Mouse (Mus musculus) limb, embryonic 13.5 days (tissue): ENCODE measurements at regions not wholly inside any gene's neighbourhood (a gene's known extent, or its start where the extent isn't known, plus 50 kb on each side); places are given as distances from the start of the nearest gene placed in this dataset. TPM values are rescaled to one million over a fixed set of nuclear protein-coding genes. Genes with fewer than 3 reads are reported as not detected.

Source experiments
- ATAC-seq: fragments of 200-750 bp; cut with Nextera tagmentation; 2 replicates; pipeline ENCODE4 v1.8.0; 2017; ENCODE audit warnings: low read depth, moderate number of reproducible peaks, moderate TSS enrichment; ENCODE audit not compliant: low FRiP score
- H3K27ac ChIP-seq: fragments of 300-500 bp; sonication (generic); 2 replicates; pipeline ENCODE4 v1.5.1; 2015; ENCODE audit warnings: inconsistent platforms, mild to moderate bottlenecking, moderate library complexity
- H3K27me3 ChIP-seq: fragments of 300-500 bp; sonication (generic); 2 replicates; pipeline ENCODE4 v1.6.1; 2015; ENCODE audit warnings: mild to moderate bottlenecking, inconsistent platforms
- H3K36me3 ChIP-seq: fragments of 300-500 bp; sonication (generic); 2 replicates; pipeline ENCODE4 v1.6.1; 2015; ENCODE audit warnings: inconsistent platforms, mild to moderate bottlenecking, moderate library complexity
- H3K4me1 ChIP-seq: fragments of 300-500 bp; sonication (generic); 2 replicates; pipeline ENCODE4 v1.6.1; 2015; ENCODE audit warnings: inconsistent platforms
- H3K4me2 ChIP-seq: fragments of 300-500 bp; sonication (generic); replicated peaks from 2 replicates; pipeline ENCODE4 v1.6.1; 2015; ENCODE audit warnings: inconsistent platforms, mild to moderate bottlenecking, moderate library complexity
- H3K4me3 ChIP-seq: fragments of 300-500 bp; sonication (generic); 2 replicates; pipeline ENCODE4 v1.5.1; 2015; ENCODE audit warnings: moderate library complexity, mild to moderate bottlenecking, inconsistent platforms
- H3K9ac ChIP-seq: fragments of 300-500 bp; sonication (generic); 2 replicates; pipeline ENCODE4 v1.6.1; 2015; ENCODE audit warnings: mild to moderate bottlenecking, inconsistent platforms
- H3K9me3 ChIP-seq: fragments of 300-500 bp; sonication (generic); 2 replicates; pipeline ENCODE4 v1.6.1; 2016; ENCODE audit warnings: inconsistent platforms
- WGBS: fragments of 180-500 bp; shearing (Covaris S2); methylation state at CpG from one replicate; pipeline ENCODE4 v1.1.7; 2015; 5-methylcytosine and 5-hydroxymethylcytosine counted together
- microRNA-seq: library from miRNA; unstranded; fragments of <30 nt; microRNA quantifications from one replicate; pipeline ENCODE4, GENCODE M21; 2016

- Histone ChIP-seq H3K4me2 (no peak overlapping the region), H3K27me3 (no peaks in the 10 kb centered on the region), H3K27ac (no peak overlapping the region), H3K9ac (no peak overlapping the region), H3K36me3 (no peaks in the 10 kb centered on the region), H3K9me3 (peaks cover 6% of the 10 kb centered on the region; the same call in 1 of the 2 replicates), H3K4me3 (no peak overlapping the region), H3K4me1 (peaks cover 16% of the 10 kb centered on the region)
- WGBS, result 73% methylated on average over 7 of the region's 7 CpGs
- ATAC-seq, result no peak
Measured at GRCm38 (mm10) chr7:35878164-35878563, 75.4 kb upstream of the Zfp507 start.

- H3K4me1 ChIP-seq, result no peaks in the 10 kb centered on the region
- 64% methylated on average over 10 of the region's 10 CpGs for WGBS
- H3K9ac ChIP-seq, result no peak overlapping the region
- no peak overlapping the region for H3K4me3 ChIP-seq
- no peak overlapping the region for H3K27ac ChIP-seq
- no peaks in the 10 kb centered on the region for H3K36me3 ChIP-seq
- H3K9me3 ChIP-seq, result peaks cover 10% of the 10 kb centered on the region; the same call in 1 of the 2 replicates
- ATAC-seq, result no peak
- no peaks in the 10 kb centered on the region for H3K27me3 ChIP-seq
- H3K4me2 ChIP-seq, result no peak overlapping the region
Measured at GRCm38 (mm10) chr7:35861049-35861448, 58.2 kb upstream of the Zfp507 start.

DNA sequence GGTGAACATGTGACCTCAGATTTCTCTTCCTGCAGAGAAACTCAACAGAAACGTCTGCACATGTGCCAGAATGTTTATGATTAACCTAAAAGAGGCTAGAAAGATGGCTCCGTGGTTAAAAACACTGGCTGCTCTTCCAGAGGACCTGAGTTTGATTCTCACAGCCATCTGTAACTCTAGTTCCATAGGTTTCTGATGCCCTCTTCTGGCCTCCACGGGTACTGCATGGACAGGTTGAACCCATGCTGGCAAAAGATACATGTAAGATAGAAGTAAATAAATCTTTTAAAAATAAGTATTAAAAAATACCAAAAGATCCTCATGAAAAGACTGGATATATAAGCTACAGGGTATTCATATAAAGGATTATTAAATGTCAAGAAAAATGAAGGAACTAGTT, 56.8 kb upstream of the Zfp507 start:
- Histone ChIP-seq H3K27ac (no peak overlapping the region), H3K36me3 (no peaks in the 10 kb centered on the region), H3K4me3 (no peak overlapping the region), H3K27me3 (no peaks in the 10 kb centered on the region), H3K9me3 (peaks cover 10% of the 10 kb centered on the region; the same call in 1 of the 2 replicates), H3K4me2 (no peak overlapping the region), H3K9ac (no peak overlapping the region), H3K4me1 (no peaks in the 10 kb centered on the region)
- ATAC-seq, result no peak
- 21% methylated on average over 3 of the region's 3 CpGs for WGBS

DNA sequence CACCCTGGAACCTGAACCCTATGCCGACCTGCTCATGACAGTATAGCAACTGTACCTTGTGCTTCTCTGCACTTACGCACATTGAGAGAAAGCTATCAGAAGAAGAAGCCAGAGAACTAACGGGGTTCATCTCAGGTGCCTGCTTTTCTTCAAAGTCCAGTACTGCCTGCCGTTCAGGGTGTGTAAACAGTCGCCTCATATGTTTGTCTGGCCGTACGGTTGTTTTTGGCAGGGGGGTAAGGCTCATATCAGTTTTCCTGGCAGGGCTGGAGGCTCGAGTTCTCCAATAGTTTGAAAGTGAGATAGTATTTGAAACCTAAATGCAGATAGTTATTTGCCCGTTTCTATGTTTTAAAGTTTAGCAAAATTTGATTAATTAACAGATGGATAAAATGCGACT, 54.9 kb upstream of the Zfp507 start:
- Histone ChIP-seq H3K4me2 (no peak overlapping the region), H3K9ac (no peak overlapping the region), H3K36me3 (no peaks in the 10 kb centered on the region), H3K9me3 (peaks cover 10% of the 10 kb centered on the region; the same call in 1 of the 2 replicates), H3K27me3 (no peaks in the 10 kb centered on the region), H3K27ac (no peak overlapping the region), H3K4me1 (no peaks in the 10 kb centered on the region), H3K4me3 (no peak overlapping the region)
- WGBS, result 75% methylated on average over 10 of the region's 10 CpGs
- ATAC-seq, result no peak

Small RNAs in the stretch of these regions (microRNA-seq; reads per million reads assigned to microRNA genes)
- gene Gm23292, result not detected
